Mouse (Mus musculus) regulatory T cell (primary cell): ENCODE data around the gene Dyrk1a.
"Not testable (repeated sequence)": the region's sequence is repeated elsewhere in the genome, so short reads cannot be mapped to it uniquely, and the experiment has no call there.

ENCODE experiments used
- in situ Hi-C: fragments of 300-600 bp; cut with MboI, MseI; formaldehyde crosslinking; loops from one replicate; pipeline ENCODE4 v1.15.1; 2025; ENCODE audit warnings: high pct_unique_total_duplicates

Gene Dyrk1a

DNA sequence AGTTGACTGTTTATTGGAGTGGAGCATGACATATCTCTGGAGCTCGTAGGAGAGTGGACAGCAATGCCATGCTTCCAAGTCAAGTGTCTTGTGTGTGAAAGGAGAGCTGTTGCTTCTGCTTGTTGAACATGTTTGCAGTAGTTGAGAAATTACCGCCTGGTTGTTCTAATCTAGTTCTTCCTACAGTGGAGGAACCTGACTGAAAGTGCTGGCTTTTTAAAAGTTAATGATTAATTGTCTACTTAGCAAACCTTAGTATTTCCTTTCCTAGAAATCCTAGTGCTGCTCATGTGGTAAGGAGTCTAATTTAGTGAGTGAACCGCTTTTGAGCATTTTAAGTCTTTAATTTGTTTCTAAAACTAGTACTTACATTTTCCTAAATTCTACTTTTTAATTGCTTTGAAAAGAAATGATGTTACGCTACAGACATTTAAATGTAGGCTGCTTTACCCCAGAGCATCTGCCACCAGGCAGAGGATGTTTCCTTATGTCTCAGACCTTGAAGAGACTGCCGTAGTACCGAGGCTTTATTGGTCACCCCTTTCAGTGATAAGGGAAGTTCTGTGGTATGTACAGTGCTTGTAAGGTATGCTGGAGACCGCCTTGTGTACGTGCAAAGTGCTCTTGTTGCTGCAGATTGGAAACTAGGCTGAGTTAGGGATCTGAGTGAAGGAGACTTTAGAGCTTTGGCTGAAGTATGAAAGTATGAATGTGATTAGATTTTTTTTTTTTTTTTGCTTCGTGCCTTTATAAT is 59.3 kb downstream of the Dyrk1a start:
- in situ Hi-C loops = loop anchor here (10.0 kb wide), 1 partner anchor 324 kb away; no protein-coding TSS in a partner anchor

DNA sequence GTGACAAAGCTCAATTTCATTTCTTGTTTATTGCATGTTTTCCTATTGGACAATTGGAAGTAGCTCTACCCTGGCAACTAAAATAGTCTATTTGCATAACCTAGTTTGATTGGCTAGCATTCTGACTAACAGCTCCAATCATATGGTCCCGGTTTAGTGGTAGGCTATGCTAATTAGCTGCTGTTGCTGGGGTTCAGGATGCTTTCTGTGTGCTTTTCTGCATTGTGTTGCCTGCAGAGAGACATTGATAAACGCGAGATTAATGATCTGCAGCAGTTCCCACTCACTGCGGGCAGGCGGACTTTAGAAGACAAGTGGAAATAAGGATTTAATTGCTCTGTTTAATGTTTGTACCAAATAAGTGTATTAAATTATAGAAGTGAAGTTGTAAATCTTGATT is 62.2 kb downstream of the Dyrk1a start:
- in situ Hi-C loops = no loop called here

DNA sequence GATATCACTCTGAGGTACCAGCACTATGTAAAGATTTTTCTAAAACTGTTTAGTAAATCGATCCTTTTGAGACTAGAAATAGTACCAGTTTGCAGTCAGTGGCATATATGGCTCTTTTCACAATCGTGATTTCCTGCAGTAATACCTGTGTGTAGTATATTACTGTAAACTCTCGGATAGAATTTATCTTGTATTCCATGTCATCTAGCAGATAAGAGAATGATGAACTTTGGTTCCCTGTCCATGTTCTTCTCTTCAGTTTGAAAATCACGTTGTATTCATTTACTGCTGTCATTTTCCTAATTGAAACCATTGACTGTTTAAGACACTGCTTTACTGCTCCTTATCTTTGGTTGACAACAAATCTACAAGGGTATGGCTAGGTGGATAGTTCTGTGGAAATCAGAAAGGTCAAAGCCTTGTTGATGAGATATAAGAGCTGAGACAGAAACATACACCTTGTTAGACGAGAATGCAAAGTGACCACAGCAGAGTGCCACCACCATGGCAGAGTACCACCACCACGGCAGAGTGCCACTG is 62.7 kb downstream of the Dyrk1a start:
- in situ Hi-C loops = no loop called here

DNA sequence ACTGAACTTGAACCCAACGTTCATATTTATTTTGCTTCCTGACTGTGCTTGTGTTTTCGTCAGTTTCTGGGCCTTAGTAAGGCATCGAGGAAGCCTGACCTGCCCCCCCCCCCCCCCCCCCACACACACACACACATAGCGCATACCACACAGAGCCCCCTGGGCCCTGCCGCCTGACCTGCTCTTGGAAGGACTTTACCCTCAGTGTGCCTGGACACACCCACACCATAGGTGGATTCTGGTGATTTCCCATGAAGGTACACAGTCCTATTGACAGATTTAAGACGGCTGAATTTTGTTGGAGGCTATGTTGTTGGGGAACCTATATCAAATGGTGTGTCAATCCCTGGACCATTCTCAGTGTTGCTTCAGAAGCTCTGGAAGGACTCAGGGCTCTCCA is 63.2 kb downstream of the Dyrk1a start:
- in situ Hi-C loops = no loop called here

DNA sequence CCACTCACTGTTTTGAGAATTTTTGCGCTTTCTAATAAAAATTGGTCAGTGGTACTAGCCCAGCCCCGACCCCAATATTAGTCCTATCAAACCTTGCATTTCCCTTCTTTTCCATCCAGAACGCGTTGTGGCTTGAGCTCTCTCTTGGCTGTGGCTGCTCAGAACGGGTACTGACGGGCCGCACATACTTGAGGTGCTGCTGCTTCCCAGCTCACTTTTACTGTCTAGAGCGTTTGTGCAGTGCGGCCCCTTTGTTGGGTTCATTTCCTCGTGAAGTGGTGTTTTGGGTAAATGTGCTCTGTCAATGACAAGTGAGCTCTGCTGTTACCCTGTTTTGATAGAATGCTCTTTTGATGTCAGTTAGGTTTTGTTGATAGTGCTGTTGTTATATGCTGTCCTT is 67.6 kb downstream of the Dyrk1a start:
- in situ Hi-C loops = no loop called here

DNA sequence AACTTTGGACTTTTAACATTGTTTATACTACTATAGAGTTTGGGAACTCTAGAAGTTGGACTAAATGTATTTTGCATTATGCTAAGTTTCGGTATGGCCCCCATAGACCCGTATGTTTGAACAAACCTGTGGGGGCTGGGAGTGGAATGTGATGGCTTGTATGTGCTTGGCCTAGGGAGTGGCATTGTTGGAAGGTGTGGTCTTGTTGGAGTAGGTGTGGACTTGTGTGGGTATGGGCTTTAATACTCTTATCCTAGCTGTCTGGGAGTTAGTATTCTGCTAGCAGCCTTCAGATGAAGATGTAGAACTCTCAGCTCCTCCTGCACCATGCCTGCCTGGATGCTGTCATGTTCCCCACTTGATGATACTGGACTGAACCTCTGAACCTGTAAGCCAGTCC is 72.0 kb downstream of the Dyrk1a start:
- in situ Hi-C loops = no loop called here

DNA sequence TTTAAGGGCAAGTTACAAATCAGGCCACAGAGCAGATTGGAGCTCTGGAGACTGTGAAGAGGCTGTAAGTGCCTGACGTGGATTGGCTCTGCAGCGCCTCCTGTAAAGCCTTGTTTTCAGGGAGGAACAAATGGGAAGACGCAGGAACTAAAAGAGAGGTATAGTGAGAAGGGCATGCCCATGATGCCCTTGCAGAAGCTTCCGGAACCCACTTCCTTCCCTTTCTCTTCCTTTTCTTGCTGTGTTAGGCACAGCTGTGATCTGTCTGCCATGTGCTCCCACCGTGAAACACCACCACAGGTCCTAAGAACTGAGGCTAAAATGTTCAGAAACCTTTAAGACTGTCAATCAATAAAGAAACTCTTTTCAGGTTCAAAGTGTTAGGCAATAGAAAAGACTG is 77.3 kb downstream of the Dyrk1a start:
- in situ Hi-C loops = no loop called here

DNA sequence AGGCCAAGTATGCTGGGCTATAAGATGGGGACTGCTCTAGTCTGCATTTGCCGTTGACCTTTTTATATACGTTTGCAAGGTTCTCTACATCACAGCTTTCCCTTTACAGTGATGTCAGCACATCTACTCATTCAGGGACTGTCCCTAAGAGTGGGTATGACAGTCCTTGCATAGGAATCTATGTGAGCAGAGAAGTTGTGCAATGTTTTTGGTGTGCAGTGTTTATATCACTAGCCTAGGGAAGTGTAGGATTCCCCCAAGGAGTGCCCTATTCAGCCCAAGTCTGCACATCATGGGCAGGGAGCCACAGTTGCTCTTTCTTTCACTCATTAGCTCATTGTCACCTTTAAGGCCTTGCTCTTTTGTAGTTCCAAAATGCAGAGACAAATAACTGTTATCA is 78.1 kb downstream of the Dyrk1a start:
- in situ Hi-C loops = no loop called here

DNA sequence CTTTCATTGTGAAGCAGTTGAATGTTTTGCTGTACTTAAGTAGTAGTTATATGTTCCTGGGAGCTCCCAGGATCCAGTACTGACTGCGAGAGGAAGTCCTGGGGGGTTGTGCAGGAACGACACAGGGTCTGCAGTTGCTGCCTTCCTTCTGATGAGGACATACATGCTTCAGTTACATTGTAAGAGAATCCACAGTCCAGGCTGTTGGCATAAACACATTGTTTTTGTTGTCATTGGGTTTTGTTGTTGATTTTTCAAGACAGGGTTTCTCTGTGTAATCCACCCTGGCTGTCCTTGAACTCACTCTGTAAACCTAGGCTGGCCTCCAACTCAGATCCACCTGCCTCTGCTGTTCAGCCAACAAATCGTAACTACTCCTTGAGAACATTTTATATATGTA is 80.1 kb downstream of the Dyrk1a start:
- in situ Hi-C loops = no loop called here

DNA sequence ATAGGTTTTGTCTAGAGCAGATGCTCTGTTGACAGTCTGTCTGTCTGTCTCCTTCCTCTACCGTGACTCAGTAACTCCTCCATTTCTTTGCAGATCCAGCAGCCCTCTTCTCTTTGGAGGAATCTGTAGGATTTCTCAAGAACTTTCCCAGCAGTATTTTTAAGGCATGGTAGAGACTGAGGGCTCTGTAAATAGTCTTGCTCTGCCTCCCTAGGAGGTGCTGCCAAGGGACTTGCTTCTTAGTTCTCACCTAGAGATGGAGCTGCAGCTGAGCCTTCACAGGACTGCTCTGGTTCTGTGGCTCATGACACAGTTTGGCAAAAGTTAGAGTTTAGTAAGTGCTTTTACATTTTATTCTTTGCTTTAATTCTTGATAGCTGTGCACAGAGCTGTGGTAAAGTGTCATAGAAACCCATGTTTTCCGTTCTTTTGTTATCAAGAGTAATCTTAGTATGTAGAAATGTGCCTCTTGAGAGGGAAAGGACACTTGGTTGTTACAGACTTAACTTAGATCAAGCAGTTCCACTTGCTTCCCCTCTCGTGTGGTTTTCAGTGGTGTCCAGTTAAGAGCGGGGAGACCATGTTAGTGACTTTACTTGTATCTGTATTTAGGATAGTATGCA is 82.4 kb downstream of the Dyrk1a start:
- in situ Hi-C loops = no loop called here

DNA sequence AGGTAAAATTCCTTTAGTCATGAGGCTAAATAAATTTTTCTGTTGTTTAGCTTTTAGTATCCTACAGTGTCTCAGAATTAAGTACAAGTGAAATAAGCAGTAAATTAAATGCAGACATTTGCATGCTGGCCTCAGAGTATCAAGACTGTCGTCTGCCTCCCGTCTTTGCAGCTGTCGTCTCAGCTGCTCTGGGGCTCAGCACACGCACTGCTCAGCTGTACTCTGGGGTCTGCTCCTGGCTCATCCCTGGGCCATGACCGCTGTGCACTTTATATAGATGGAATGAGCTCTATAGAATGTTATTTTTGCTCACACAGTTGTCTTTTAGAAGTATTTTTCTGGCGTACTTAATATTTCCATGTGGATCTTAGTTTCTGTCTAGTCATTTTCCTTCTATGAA is 85.3 kb downstream of the Dyrk1a start:
- in situ Hi-C loops = no loop called here

DNA sequence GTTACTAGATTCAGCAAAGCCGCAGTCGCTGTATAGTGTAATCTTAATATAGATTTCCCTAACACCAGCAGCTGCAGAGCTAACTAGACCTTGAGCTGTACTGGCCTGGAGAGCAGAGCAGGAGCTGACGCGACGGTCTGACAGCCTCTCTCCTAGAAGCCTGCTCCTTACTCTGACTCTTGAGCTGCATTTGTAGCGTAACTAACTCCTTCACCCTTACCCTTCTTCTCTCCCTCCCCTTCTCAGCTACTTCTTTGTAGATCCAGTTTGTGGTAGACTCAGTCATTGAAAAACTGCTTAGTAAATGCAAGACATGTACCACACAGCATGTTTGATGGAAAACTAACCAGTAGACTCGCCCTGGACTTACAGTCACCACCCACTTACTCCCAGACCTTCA is 87.1 kb downstream of the Dyrk1a start:
- in situ Hi-C loops = no loop called here

DNA sequence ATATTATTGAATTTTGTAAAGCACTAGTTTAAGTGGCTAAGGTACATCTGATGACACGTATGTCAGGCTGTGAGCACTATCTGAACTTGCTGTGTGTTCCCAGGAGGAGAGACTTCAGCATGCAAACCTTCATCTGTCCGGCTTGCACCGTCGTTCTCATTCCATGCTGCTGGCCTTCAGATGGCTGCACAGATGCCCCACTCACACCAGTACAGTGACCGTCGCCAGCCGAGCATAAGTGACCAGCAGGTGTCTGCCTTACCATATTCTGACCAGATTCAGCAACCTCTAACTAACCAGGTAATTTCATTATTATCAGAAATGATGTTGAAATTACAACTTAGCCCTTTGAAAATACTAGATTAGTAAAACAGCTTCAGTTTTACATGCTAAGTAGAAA is 89.6 kb downstream of the Dyrk1a start:
- in situ Hi-C loops = no loop called here

DNA sequence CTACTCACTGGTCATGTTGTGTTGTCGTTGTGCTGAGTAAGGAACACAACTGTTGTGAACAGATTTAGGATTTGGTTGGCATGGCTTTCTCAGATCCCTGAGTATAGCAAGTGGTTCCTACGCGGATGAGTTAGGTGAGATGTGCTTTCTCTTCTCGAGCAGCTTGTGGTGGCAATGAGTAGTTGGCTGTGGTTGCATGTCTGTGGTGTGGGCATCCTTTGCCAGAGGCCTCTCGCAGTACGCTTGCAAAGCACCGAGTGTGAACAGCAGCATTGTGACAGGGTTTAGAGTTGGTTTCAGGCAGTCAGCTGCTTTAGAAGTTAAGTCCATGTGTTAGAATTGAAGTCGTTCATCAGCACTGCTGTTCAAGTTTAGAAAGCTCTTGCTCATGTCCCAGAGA is 90.4 kb downstream of the Dyrk1a start:
- in situ Hi-C loops = no loop called here

DNA sequence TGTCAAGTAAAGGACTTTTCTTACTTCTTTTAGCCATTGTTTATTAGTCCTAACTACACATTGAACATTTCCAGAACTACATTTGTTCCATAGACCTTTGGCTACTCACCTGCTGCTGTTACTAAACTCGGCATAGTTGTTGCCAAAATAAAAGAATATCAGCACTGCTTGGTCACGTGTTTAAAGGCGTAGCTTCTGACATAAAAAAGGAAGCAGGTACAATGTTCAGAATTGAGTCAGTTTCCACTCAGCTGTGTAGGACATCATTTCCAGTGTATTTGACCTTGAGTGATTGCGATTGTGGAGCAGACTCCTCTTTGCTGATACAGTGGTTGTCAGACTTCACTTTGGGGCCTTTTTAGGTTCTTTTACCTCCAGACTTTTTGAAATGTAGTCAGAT is 97.7 kb downstream of the Dyrk1a start:
- in situ Hi-C loops = no loop called here

DNA sequence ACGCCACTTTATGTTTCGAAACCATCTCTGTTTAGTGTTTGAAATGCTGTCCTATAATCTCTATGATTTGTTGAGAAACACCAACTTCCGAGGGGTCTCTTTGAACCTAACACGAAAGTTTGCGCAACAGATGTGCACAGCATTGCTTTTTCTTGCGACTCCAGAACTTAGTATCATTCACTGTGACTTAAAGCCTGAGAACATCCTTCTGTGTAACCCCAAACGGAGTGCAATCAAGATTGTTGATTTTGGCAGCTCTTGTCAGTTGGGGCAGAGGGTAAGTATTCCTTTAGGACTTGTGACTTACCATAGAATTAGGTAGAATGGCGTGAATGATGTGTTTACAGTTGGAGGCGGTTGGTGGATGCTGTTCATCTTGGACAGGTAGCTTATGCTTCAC is 101.5 kb downstream of the Dyrk1a start:
- in situ Hi-C loops = no loop called here

DNA sequence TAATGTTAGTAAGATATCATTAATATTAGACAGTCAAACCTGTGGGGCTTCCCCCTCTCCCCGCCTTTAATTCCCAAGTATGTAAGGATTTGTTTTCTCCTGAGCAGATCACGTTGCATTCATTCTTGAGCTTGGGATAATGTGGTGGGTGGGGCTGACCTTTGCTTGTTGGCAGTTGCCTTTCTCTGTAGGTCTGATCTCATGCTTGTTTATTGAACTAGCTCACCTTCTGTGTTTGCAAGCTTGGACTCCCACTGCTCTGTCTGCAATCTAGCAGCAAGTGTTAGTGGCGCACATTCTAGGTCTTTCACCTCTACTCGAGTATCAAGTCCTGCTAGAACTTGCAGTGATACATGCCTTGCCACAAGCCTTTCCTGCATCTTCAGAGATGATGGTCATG is 111.1 kb downstream of the Dyrk1a start:
- in situ Hi-C loops = no loop called here

DNA sequence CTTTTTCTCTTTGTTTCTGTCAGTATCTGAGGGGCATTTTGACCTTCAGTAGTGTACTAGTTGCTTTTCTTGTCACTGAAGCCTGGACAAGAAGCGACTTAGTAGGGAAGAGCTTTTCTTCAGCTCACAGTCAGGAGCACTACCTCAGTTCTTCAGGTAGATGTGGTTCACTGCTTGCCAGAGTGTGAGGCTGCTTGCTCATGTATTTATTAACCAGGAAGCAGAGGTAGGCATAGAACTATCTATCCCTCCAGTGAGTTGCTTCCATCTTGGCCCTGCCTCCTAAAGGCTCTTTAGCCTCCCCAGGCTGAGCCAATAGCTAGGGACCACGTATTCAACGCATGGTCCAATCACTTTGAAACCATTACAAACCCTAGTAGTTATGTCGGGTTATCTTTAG is 112.0 kb downstream of the Dyrk1a start:
- in situ Hi-C loops = no loop called here

DNA sequence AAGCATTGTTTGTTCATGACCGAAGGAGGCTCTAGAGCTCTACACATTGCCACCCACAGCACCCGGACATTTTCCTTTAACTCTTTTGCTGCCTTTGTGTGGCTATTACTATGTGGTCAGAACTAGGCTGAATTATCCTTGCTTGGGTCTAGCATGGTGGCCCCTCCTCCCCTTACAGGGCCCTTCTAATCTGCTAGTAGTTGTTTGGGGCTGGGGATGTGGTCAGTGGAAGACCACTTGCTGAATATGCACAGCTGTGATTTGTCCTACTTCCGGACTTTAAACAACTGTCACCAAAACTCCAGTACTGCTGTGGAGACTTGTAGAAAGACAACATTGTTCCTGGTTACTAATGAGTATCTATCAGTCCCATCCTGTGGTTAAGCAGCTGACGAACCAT is 114.2 kb downstream of the Dyrk1a start:
- in situ Hi-C loops = no loop called here

DNA sequence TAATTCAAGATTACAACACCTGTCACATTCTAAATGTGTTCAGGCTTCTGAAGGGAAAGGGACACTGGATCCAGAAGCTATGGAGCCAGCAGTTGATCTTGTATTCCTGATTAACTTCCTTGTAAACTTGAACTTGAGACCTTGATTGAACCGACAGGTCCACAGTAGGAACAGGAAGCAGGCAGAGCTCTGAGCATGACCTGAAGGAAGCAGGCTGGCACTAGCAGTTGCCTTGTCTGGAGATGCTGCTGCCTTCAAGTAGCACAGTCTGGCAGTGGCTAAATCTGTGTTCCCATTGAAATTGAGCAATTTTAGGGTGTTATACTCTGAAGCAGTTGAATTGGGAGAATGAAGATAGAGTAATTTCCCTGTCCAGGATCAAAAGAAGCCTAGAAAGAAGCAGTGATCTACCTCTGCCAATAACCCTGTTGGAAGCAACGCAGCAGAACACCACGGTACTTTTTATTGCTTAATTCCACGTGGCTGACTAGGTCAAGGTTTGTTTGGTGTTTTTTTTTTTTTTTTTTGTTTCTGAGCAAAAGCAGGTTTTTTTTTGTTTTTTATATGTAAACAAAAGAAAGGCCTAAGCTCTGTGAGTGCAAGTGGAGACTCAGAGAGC is 124.0 kb downstream of the Dyrk1a start:
- in situ Hi-C loops = no loop called here

DNA sequence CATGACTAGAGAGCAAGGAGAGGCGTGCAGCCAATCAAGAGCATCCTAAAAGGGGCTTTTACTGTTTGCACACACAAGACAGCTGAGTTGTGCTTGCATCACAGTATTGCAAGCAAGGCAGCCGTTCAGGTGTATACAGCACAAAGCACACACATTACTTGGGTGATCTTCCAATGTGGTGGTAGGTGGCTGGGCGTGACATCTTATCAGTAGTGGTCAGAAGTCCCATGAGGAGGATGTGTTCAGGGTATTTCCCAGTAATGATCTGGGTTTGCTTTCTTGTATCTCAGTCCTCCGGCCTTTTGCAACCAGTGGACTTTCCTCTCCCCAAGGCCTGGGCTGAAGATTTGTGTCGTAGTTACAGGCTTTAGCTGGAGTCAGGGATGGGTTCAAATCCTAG is 127.7 kb downstream of the Dyrk1a start:
- in situ Hi-C loops = no loop called here

DNA sequence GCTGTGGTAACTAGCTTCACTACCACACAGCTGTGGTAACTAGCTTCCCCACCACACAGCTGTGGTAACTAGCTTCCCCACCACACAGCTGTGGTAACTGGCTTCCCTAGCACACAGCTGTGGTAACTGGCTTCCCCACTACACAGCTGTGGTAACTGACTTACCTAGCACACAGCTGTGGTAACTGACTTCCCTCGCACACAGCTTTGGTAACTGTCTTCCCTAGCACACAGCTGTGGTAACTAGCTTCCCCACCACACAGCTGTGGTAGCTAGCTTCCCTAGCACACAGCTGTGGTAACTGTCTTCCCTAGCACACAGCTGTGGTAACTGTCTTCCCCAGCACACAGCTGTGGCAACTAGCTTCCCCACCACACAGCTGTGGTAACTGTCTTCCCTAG is 128.4 kb downstream of the Dyrk1a start:
- in situ Hi-C loops = not testable (repeated sequence)

DNA sequence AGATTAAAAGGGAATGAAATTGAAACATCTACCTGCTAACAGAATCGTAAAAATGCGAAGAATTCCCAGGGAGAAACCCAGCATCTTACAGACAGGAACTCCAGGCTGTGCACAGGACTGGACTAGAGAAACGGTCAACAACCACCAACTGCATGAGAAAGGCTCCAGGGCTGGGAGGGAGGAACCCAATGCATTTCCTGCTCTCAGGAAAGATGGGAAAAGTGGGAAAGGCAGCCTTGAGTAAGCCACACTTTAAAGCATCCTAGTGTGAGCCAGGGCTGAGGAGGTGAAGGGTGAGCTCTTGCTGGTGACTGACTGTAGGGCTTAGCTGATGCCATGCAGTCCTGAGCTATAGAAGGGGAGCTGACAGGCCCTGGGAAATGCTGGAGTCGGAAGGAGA is 131.3 kb downstream of the Dyrk1a start:
- in situ Hi-C loops = no loop called here
